Mouse (Mus musculus) embryonic facial prominence, embryonic 15.5 days (tissue): ENCODE data around the gene Smug1. TPM values are rescaled to one million over a fixed set of nuclear protein-coding genes. Genes with fewer than 3 reads are reported as not detected.

Source experiments
- ATAC-seq: fragments of 200-750 bp; cut with Nextera tagmentation; 2 replicates; pipeline ENCODE4 v1.8.0; 2017; ENCODE audit warnings: low read depth, moderate TSS enrichment; ENCODE audit not compliant: insufficient number of reproducible peaks, low FRiP score, low TSS enrichment
- H3K27ac ChIP-seq: fragments of 300-500 bp; sonication (generic); replicated peaks from 2 replicates; pipeline ENCODE4 v1.5.1; 2015; ENCODE audit warnings: mild to moderate bottlenecking, inconsistent platforms
- H3K27me3 ChIP-seq: fragments of 300-500 bp; sonication (generic); 2 replicates; pipeline ENCODE4 v1.6.1; 2015; ENCODE audit warnings: inconsistent platforms
- H3K36me3 ChIP-seq: fragments of 300-500 bp; sonication (generic); 2 replicates; pipeline ENCODE4 v1.6.1; 2015; ENCODE audit warnings: mild to moderate bottlenecking, inconsistent platforms
- H3K4me1 ChIP-seq: fragments of 300-500 bp; sonication (generic); 2 replicates; pipeline ENCODE4 v1.6.1; 2015; ENCODE audit warnings: inconsistent platforms
- H3K4me2 ChIP-seq: fragments of 300-500 bp; sonication (generic); replicated peaks from 2 replicates; pipeline ENCODE4 v1.6.1; 2015; ENCODE audit warnings: mild to moderate bottlenecking, inconsistent platforms
- H3K4me3 ChIP-seq: fragments of 300-500 bp; sonication (generic); replicated peaks from 2 replicates; pipeline ENCODE4 v1.5.1; 2015; ENCODE audit warnings: mild to moderate bottlenecking, inconsistent platforms
- H3K9ac ChIP-seq: fragments of 300-500 bp; sonication (generic); 2 replicates; pipeline ENCODE4 v1.6.1; 2015; ENCODE audit warnings: inconsistent platforms
- H3K9me3 ChIP-seq: fragments of 300-500 bp; sonication (generic); replicated peaks from 2 replicates; pipeline ENCODE4 v1.6.1; 2016; ENCODE audit warnings: inconsistent platforms
- WGBS: fragments of 180-500 bp; shearing (Covaris S2); methylation state at CpG from one replicate; pipeline ENCODE4 v1.1.7; 2015; 5-methylcytosine and 5-hydroxymethylcytosine counted together
- polyA plus RNA-seq: library from polyadenylated mRNA; unstranded; fragments of >200 nt; fragmentation: Nextera tagmentation; extraction: Ambion mirVana; gene quantifications from 2 replicates; pipeline ENCODE4 v1.2.1, GENCODE M21; 2015

The Smug1 gene
- polyA plus RNA-seq, 1 experiment from 2014 or later = 17.9 TPM

- no peak overlapping the region for H3K9ac ChIP-seq
- 0 out of 2 replicates have a peak, but pooled peaks cover 5% of the 10 kb centered on the region for H3K36me3 ChIP-seq
- no peak overlapping the region for H3K4me3 ChIP-seq
- WGBS = 50% methylated on average over 7 of the region's 7 CpGs
- peaks cover 4% of the 10 kb centered on the region; the same call in 1 of the 2 replicates for H3K4me1 ChIP-seq
- peaks cover 14% of the 10 kb centered on the region for H3K27me3 ChIP-seq
- H3K27ac ChIP-seq = no peak overlapping the region
- no peaks in the 10 kb centered on the region for H3K9me3 ChIP-seq
- ATAC-seq = peak; percentile 27; the same call in 1 of the 2 replicates
- H3K4me2 ChIP-seq = no peak overlapping the region
These were observed 10.0 kb downstream of the Smug1 start for GRCm38 (mm10) chr15:103156890-103157289.

DNA sequence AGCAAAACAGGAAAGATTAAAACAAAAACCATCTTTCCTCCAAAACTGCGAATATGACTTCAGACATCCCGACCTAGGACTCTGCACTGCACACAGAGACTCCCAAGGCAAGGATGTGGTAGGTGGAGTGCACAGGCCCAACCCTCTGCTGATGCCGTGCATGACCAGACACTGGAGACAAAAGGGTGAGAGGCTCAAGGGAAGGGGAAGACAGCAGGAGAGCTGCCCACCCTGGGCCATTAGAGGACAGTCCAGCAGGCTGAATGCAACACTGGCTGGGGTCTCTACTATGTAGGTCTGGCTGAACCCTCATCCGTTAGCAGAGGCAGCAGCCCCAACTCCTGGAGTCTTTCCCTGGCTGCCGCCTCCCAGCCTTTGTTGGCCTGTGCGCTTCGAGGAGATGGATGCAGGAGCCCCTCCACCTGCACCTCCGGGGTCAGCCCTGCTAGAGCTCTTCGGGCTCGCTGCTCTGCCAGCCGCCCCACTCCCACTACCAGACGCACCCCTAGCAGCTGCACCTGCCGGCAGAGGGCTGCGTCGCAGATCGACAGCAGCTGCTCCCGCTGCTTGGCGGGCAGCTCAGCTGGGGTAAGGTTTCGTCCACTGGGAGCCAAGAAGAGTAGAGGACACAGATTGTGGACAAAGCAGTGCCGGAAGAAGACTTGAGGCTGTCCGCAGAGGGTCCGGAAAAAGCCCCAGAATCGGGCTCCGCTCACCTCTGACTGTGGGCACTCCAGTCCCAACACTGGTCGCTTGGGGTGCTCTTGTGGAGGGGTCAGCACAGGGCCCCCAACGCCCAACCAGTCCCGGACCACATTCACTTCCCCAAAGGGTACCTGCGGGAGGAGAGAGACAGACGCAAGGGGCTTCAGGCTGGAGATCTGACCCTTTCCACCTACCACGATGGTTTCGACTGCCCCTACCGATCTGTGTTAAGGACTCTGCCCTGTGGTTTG lies 11.2 kb downstream of the Smug1 start:
- WGBS = 33% methylated on average over 32 of the region's 32 CpGs
- H3K27ac ChIP-seq = no peak overlapping the region
- H3K4me2 ChIP-seq = no peak overlapping the region
- H3K27me3 ChIP-seq = peaks cover 14% of the 10 kb centered on the region
- H3K36me3 ChIP-seq = 0 out of 2 replicates have a peak, but pooled peaks cover 5% of the 10 kb centered on the region
- no peaks in the 10 kb centered on the region for H3K4me1 ChIP-seq
- H3K9ac ChIP-seq = no peak overlapping the region
- ATAC-seq = peak; percentile 61; the same call in 1 of the 2 replicates
- no peaks in the 10 kb centered on the region for H3K9me3 ChIP-seq
- no peak overlapping the region for H3K4me3 ChIP-seq

- WGBS = 84% methylated on average over 4 of the region's 4 CpGs
- Histone ChIP-seq H3K4me2 (no peak overlapping the region), H3K27ac (no peak overlapping the region), H3K9ac (no peak overlapping the region), H3K27me3 (peaks cover 29% of the 10 kb centered on the region), H3K36me3 (0 out of 2 replicates have a peak, but pooled peaks cover 5% of the 10 kb centered on the region), H3K4me1 (no peaks in the 10 kb centered on the region), H3K9me3 (no peaks in the 10 kb centered on the region), H3K4me3 (no peak overlapping the region)
- no peak for ATAC-seq
These were observed 13.8 kb downstream of the Smug1 start for GRCm38 (mm10) chr15:103152890-103153610.

GRCm38 (mm10) chr15:103152371-103152770 lies 14.5 kb downstream of the Smug1 start:
- Histone ChIP-seq H3K9ac (no peak overlapping the region), H3K27ac (no peak overlapping the region), H3K9me3 (no peaks in the 10 kb centered on the region), H3K4me3 (no peak overlapping the region), H3K36me3 (0 out of 2 replicates have a peak, but pooled peaks cover under 1% of the 10 kb centered on the region), H3K4me2 (no peak overlapping the region), H3K27me3 (peaks cover 35% of the 10 kb centered on the region), H3K4me1 (no peaks in the 10 kb centered on the region)
- WGBS = 83% methylated on average over 3 of the region's 3 CpGs
- ATAC-seq = no peak

DNA sequence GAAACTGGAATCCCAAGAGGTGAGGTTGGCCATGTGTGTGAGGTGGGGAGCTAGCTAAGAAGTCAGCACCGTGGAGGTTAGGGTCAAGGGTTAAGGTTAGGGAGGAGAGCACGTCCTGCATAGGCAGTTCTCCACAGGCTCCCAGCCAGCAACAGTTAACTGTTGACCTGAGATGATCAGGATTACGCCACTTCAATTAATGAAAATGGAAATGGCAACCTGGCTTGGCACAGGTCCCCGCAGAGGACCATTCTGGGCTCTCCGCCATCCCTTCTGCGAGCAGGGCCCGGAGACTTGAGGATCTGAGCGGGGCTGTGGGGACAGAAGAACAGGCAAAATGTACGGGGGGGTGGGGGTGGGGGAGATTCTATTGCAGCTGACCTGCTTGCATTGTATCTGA lies 19.1 kb downstream of the Smug1 start:
- Histone ChIP-seq H3K27me3 (peaks cover 65% of the 10 kb centered on the region), H3K4me3 (no peak overlapping the region), H3K9ac (no peak overlapping the region), H3K9me3 (no peaks in the 10 kb centered on the region), H3K36me3 (no peaks in the 10 kb centered on the region), H3K4me1 (peaks cover 11% of the 10 kb centered on the region), H3K27ac (no peak overlapping the region), H3K4me2 (no peak overlapping the region)
- no peak for ATAC-seq
- WGBS = 47% methylated on average over 9 of the region's 9 CpGs

DNA sequence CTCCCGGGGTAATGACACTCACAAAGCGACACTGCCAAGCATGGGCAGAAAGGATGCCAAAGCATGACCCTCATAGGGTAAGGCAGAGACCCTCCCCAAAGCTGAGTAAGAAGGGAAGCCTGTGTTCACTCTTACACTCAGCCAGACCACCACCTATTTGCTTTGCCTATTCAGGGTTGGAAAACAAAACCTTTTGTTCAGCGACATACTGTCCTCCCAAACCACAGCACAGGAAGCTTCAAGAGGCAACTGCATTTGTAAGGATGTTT lies 19.5 kb downstream of the Smug1 start:
- WGBS = 20% methylated on average over 3 of the region's 3 CpGs
- H3K9ac ChIP-seq = no peak overlapping the region
- peak overlapping the region; percentile 47 for H3K4me3 ChIP-seq
- H3K27me3 ChIP-seq = peaks cover 67% of the 10 kb centered on the region
- no peak overlapping the region for H3K27ac ChIP-seq
- H3K4me2 ChIP-seq = peak overlapping the region; percentile 87
- H3K36me3 ChIP-seq = no peaks in the 10 kb centered on the region
- H3K4me1 ChIP-seq = peaks cover 11% of the 10 kb centered on the region
- no peaks in the 10 kb centered on the region for H3K9me3 ChIP-seq
- no peak for ATAC-seq

DNA sequence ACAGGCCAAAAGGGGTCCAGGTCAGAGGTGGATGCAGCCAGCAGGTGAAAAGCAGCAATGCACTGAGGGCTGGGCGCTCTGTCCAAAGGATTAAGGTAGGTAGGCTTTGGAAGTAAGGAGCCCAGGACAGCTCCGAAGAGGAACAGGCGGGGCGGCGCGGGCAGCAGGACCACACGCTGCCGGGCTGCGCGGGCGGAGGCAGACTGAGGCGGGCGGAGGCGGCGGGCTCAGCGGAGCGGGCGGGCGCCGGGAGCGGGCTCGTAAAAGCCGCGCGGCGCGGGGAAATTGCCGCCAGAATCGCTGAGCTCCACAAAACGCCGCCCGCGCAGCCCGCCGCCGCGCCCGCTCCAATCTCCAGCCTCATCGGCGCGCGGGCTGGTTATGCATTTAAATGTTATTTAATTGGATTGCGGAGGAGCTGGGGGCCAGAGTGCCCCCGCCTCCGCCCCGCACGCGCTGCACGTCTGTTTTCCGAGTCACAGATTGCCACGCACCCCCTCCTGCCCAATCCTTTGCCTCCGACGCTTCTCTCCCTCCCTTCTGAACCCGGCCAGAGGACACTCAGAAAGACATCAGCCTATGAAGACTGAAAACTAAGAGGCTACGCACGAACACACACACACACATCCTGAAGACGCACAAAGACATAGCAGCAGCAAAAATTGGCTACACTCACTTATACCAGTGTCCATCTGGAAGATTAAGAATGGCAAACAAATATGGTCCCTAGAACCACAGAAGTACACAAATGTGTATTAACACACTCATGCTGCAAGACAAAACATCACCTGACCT lies 20.1 kb downstream of the Smug1 start:
- peak overlapping the region; percentile 47 for H3K4me3 ChIP-seq
- H3K9ac ChIP-seq = peak overlapping the region; percentile 18; the same call in 1 of the 2 replicates
- WGBS = 1% methylated on average over 57 of the region's 57 CpGs
- H3K4me1 ChIP-seq = peaks cover 11% of the 10 kb centered on the region
- H3K9me3 ChIP-seq = no peaks in the 10 kb centered on the region
- no peaks in the 10 kb centered on the region for H3K36me3 ChIP-seq
- peak; percentile 54; the same call in 1 of the 2 replicates for ATAC-seq
- peaks cover 67% of the 10 kb centered on the region for H3K27me3 ChIP-seq
- peak overlapping the region; percentile 87 for H3K4me2 ChIP-seq
- no peak overlapping the region for H3K27ac ChIP-seq

- peak overlapping the region; percentile 87; the same call in 1 of the 2 replicates for H3K4me2 ChIP-seq
- H3K9ac ChIP-seq = no peak overlapping the region
- no peaks in the 10 kb centered on the region for H3K9me3 ChIP-seq
- whole genome bisulfite sequencing = 52% methylated on average over 11 of the region's 11 CpGs
- peaks cover 11% of the 10 kb centered on the region for H3K4me1 ChIP-seq
- ATAC-seq = no peak
- H3K27ac ChIP-seq = no peak overlapping the region
- peaks cover 77% of the 10 kb centered on the region for H3K27me3 ChIP-seq
- no peaks in the 10 kb centered on the region for H3K36me3 ChIP-seq
- H3K4me3 ChIP-seq = no peak overlapping the region
These were observed 21.1 kb downstream of the Smug1 start for GRCm38 (mm10) chr15:103145635-103146299.

GRCm38 (mm10) chr15:103144176-103144575 lies 22.7 kb downstream of the Smug1 start:
- no peak overlapping the region for H3K27ac ChIP-seq
- peaks cover 83% of the 10 kb centered on the region for H3K27me3 ChIP-seq
- H3K4me1 ChIP-seq = peaks cover 11% of the 10 kb centered on the region
- H3K9me3 ChIP-seq = no peaks in the 10 kb centered on the region
- no peak; the same call in 1 of the 2 replicates for ATAC-seq
- WGBS = 48% methylated on average over 3 of the region's 3 CpGs
- H3K4me2 ChIP-seq = no peak overlapping the region
- no peak overlapping the region for H3K4me3 ChIP-seq
- no peaks in the 10 kb centered on the region for H3K36me3 ChIP-seq
- H3K9ac ChIP-seq = no peak overlapping the region

DNA sequence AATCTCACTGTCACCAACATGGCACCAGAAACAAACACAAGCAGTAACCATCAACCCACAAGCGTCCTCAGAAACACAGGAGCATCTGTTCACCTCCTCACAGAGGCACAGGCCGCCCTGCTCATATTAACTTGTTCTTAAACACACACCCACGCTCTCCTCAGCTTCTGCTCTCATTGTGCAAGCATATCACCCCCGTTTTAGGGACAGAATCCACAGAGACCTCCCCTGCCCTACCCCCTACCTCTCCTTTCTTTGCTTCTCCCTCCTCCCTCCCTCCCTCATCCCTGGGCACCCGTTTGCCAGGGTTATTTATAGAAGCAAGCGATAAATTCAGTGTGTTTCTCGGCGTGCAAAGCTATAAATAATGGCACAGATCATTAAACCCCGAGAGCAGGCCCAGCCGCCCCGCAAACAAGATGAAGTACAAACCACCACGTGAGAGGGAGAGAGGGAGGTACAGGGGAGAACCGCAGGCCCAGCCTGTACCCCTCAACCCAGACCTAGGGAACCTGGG lies 31.4 kb downstream of the Smug1 start:
- Histone ChIP-seq H3K9me3 (no peaks in the 10 kb centered on the region), H3K4me1 (peaks cover 10% of the 10 kb centered on the region; the same call in 1 of the 2 replicates), H3K9ac (no peak overlapping the region), H3K36me3 (no peaks in the 10 kb centered on the region), H3K27ac (no peak overlapping the region), H3K27me3 (peaks cover 64% of the 10 kb centered on the region), H3K4me3 (no peak overlapping the region), H3K4me2 (no peak overlapping the region)
- ATAC-seq = no peak
- WGBS = 32% methylated on average over 13 of the region's 13 CpGs
